Mouse (Mus musculus) midbrain, embryonic 12.5 days (tissue): ENCODE results near the gene Hip1. TPM values are rescaled to one million over a fixed set of nuclear protein-coding genes. Genes with fewer than 3 reads are reported as not detected.

Experiments
- ATAC-seq: fragments of 200-750 bp; cut with Nextera tagmentation; 2 replicates; pipeline ENCODE4 v1.8.0; 2017; ENCODE audit warnings: low read depth, moderate TSS enrichment, moderate library complexity; ENCODE audit not compliant: low FRiP score
- H3K27ac ChIP-seq: fragments of 300-500 bp; sonication (generic); replicated peaks from 2 replicates; pipeline ENCODE4 v1.5.1; 2016; ENCODE audit warnings: mild to moderate bottlenecking
- H3K27me3 ChIP-seq: fragments of 300-500 bp; sonication (generic); 2 replicates; pipeline ENCODE4 v1.6.1; 2016; ENCODE audit warnings: mild to moderate bottlenecking
- H3K36me3 ChIP-seq: fragments of 300-500 bp; sonication (generic); 2 replicates; pipeline ENCODE4 v1.6.1; 2016
- H3K4me1 ChIP-seq: fragments of 300-500 bp; sonication (generic); 2 replicates; pipeline ENCODE4 v1.6.1; 2016
- H3K4me2 ChIP-seq: fragments of 300-500 bp; sonication (generic); replicated peaks from 2 replicates; pipeline ENCODE4 v1.6.1; 2016; ENCODE audit warnings: mild to moderate bottlenecking, moderate library complexity
- H3K4me3 ChIP-seq: fragments of 300-500 bp; sonication (generic); 2 replicates; pipeline ENCODE4 v1.5.1; 2016; ENCODE audit warnings: mild to moderate bottlenecking
- H3K9ac ChIP-seq: fragments of 300-500 bp; sonication (generic); replicated peaks from 2 replicates; pipeline ENCODE4 v1.6.1; 2016; ENCODE audit warnings: mild to moderate bottlenecking, moderate library complexity
- H3K9me3 ChIP-seq: fragments of 300-500 bp; sonication (generic); 2 replicates; pipeline ENCODE4 v1.6.1; 2016; ENCODE audit warnings: mild to moderate bottlenecking
- WGBS: fragments of 180-500 bp; shearing (Covaris S2); methylation state at CpG from one replicate; pipeline ENCODE4 v1.1.7; 2016; 5-methylcytosine and 5-hydroxymethylcytosine counted together
- polyA plus RNA-seq: library from polyadenylated mRNA; unstranded; fragments of >200 nt; fragmentation: Nextera tagmentation; extraction: Ambion mirVana; gene quantifications from 2 replicates; pipeline ENCODE4 v1.2.1, GENCODE M21; 2016

Gene Hip1
- polyA plus RNA-seq, 1 experiment from 2014 or later: 68.4 TPM

- Histone ChIP-seq H3K9me3 (no peaks in the 10 kb centered on the region), H3K36me3 (peaks cover 36% of the 10 kb centered on the region), H3K9ac (no peak overlapping the region), H3K27me3 (peaks cover 4% of the 10 kb centered on the region; the same call in 1 of the 2 replicates), H3K4me3 (no peak overlapping the region), H3K4me2 (no peak overlapping the region), H3K4me1 (peaks cover 5% of the 10 kb centered on the region; the same call in 1 of the 2 replicates), H3K27ac (no peak overlapping the region)
- 83% methylated on average over 4 of the region's 4 CpGs for WGBS
- ATAC-seq: no peak
These were observed 136.8 kb downstream of the Hip1 start for GRCm38 (mm10) chr5:135408114-135408513.

DNA sequence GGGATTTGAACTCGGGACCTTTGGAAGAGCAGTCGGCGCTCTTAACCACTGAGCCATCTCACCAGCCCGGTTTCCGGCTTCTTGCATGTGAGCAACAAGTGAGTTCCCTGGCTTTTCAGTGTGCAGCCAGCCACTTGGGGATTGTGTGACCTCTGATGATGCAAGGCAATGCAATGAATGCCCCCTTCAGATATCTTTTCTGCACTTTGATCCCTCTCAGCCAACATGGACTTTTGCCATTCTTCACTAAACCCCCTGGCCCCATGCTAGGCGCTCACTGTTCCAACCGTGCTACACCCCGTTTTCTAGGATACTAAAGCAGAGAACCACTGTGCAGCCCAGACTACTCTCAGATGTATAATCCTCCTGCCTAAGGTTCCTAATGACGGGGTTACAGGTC, 139.5 kb downstream of the Hip1 start:
- 82% methylated on average over 9 of the region's 9 CpGs for WGBS
- Histone ChIP-seq H3K9me3 (no peaks in the 10 kb centered on the region), H3K4me1 (peaks cover 5% of the 10 kb centered on the region; the same call in 1 of the 2 replicates), H3K9ac (no peak overlapping the region), H3K36me3 (peaks cover 13% of the 10 kb centered on the region), H3K27me3 (peaks cover 4% of the 10 kb centered on the region; the same call in 1 of the 2 replicates), H3K27ac (no peak overlapping the region), H3K4me2 (no peak overlapping the region), H3K4me3 (no peak overlapping the region)
- no peak for ATAC-seq

- Histone ChIP-seq H3K9me3 (no peaks in the 10 kb centered on the region), H3K27ac (no peak overlapping the region), H3K9ac (no peak overlapping the region), H3K4me2 (no peak overlapping the region; the same call in 1 of the 2 replicates), H3K36me3 (peaks cover 5% of the 10 kb centered on the region), H3K4me3 (no peak overlapping the region), H3K27me3 (peaks cover 4% of the 10 kb centered on the region; the same call in 1 of the 2 replicates), H3K4me1 (peaks cover 5% of the 10 kb centered on the region; the same call in 1 of the 2 replicates)
- 33% methylated on average over 20 of the region's 20 CpGs for WGBS
- ATAC-seq: peak; percentile 58; the same call in 1 of the 2 replicates
These were observed 140.3 kb downstream of the Hip1 start for GRCm38 (mm10) chr5:135404623-135405022.

GRCm38 (mm10) chr5:135400244-135400643, 144.7 kb downstream of the Hip1 start:
- ATAC-seq: no peak
- 11% methylated on average over 2 of the region's 2 CpGs for WGBS
- Histone ChIP-seq H3K27ac (no peak overlapping the region), H3K9me3 (no peaks in the 10 kb centered on the region), H3K27me3 (peaks cover 9% of the 10 kb centered on the region; the same call in 1 of the 2 replicates), H3K4me2 (no peak overlapping the region), H3K4me1 (peaks cover 5% of the 10 kb centered on the region; the same call in 1 of the 2 replicates), H3K4me3 (no peak overlapping the region), H3K36me3 (no peaks in the 10 kb centered on the region), H3K9ac (no peak overlapping the region)

DNA sequence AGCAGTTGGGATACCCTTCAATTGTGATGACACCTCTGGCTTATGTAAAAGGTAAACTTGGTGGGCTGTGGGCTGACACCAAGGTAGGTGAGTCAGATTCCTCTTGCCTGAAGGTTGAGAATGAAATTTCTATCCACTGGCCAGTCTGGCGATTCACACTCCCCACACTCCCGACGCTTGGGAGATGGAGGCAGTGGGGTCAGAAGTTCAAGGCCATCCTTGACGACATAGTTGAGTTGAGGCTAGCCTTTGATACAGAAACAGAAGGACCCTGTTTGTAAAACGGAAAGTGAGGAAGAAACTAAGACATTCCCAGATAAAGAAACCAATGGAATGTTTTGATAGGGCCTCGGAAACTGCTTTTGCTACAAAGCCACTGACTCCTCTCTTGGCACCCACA, 145.5 kb downstream of the Hip1 start:
- Histone ChIP-seq H3K36me3 (no peaks in the 10 kb centered on the region), H3K4me1 (peaks cover 4% of the 10 kb centered on the region), H3K4me3 (no peak overlapping the region), H3K9me3 (no peaks in the 10 kb centered on the region), H3K27ac (no peak overlapping the region), H3K4me2 (no peak overlapping the region), H3K9ac (no peak overlapping the region), H3K27me3 (peaks cover 6% of the 10 kb centered on the region; the same call in 1 of the 2 replicates)
- WGBS: 70% methylated on average over 6 of the region's 6 CpGs
- no peak for ATAC-seq

DNA sequence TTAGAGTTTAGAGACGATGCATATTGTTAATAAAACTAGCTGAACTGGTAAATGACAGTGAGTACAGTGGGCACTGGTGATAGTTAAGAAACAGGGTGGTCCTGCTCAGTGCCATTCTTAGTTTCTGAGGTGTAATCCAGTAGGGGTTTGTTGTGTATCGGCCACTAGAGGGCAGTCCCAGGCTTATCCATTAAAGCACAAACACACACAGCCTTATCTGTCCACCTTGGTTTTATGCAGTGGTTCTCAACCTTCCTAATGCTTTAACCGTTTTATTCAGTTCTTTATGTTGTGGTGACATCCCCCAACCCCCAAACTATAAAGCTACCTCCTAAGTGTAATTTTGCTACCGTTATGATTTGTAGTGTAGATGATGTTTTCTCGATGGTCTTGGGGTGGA, 149.1 kb downstream of the Hip1 start:
- Histone ChIP-seq H3K9me3 (no peaks in the 10 kb centered on the region), H3K36me3 (peaks cover 15% of the 10 kb centered on the region), H3K9ac (no peak overlapping the region), H3K4me3 (no peak overlapping the region), H3K27ac (no peak overlapping the region), H3K4me2 (no peak overlapping the region), H3K4me1 (peaks cover 14% of the 10 kb centered on the region), H3K27me3 (0 out of 2 replicates have a peak, but pooled peaks cover 5% of the 10 kb centered on the region)
- 60% methylated on average over 5 of the region's 5 CpGs for WGBS
- ATAC-seq: no peak

DNA sequence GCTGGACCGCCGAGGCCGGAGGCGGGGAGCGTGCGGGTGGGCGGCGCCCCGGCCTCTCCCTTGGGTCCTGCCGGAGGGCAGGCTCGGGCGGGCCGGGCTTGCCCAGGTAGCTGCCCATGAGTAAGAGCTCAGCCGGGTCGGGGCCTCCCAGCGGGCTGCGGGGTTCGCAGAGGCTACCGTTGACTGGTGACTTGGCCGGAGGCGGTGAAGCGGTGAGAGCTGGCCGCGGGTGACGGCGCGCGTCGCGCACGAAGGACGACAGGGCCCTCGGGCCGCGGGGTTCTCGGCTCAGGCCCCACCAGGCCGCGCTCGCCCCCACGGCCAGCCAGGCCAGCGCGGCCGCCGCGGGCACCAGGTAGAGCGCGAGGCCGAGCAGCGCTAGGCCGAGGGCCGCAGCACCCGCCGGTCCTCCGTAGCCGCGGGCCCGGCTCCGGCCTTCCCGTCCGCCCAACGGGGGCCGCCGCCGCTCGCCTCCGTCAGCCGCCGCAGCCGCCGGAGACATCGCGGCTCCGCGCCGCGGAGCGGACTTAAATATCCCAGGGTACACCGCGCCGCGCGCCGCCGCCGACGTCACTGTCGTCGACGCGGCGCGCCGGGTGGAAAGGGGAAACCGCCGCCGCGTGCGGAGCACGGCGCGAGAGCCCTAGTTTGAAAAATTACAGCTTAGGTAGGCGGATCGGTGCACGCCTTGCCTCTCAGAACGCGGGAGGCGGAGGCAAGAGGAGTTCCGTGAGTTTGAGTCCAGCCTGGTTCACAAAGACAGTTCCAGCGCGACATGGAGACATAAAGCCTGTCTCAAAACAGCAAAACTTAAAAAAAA, 150.7 kb downstream of the Hip1 start, which contains the start of gene Pom121:
TSS of gene Pom121 (minus strand) at position 543 of the 820 bp plus-strand sequence.
- ATAC-seq: peak; percentile 90
- peak within 1 kb of the TSS; percentile 90 for H3K27ac ChIP-seq
- no peaks in the 10 kb centered on the region for H3K9me3 ChIP-seq
- peak within 1 kb of the TSS; percentile 99 for H3K4me3 ChIP-seq
- peaks cover 31% of the 10 kb centered on the region for H3K36me3 ChIP-seq
- H3K4me1 ChIP-seq: peaks cover 14% of the 10 kb centered on the region
- H3K4me2 ChIP-seq: peak within 1 kb of the TSS; percentile 82
- 0 out of 2 replicates have a peak, but pooled peaks cover 4% of the 10 kb centered on the region for H3K27me3 ChIP-seq
- under 1% methylated on average over 109 of the region's 110 CpGs for WGBS
- H3K9ac ChIP-seq: peak within 1 kb of the TSS; percentile 98

DNA sequence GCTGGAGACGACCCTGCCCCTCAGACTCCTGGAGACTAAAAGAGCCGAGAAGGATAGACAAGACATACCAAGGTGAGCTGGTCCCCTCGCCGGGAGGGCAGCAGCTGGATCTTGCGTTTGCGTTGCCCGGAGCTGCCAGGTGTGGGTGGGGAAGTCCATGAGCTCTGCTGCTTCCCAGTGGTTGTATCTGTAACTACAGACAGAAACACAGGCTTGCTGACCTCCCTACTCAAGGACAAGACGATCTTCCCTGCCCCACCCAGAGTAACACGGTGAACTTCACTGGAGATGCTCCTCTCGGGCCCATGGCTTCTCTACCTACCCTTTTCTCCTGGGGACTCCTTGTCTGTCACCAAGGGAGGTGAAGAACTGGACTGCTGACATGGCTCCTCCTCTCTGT, 161.1 kb downstream of the Hip1 start:
- no peak for ATAC-seq
- peaks cover 96% of the 10 kb centered on the region for H3K36me3 ChIP-seq
- no peak overlapping the region for H3K4me3 ChIP-seq
- WGBS: 89% methylated on average over 10 of the region's 10 CpGs
- H3K9me3 ChIP-seq: no peaks in the 10 kb centered on the region
- no peak overlapping the region for H3K4me2 ChIP-seq
- H3K27me3 ChIP-seq: no peaks in the 10 kb centered on the region
- H3K27ac ChIP-seq: no peak overlapping the region
- H3K4me1 ChIP-seq: no peaks in the 10 kb centered on the region
- no peak overlapping the region for H3K9ac ChIP-seq

DNA sequence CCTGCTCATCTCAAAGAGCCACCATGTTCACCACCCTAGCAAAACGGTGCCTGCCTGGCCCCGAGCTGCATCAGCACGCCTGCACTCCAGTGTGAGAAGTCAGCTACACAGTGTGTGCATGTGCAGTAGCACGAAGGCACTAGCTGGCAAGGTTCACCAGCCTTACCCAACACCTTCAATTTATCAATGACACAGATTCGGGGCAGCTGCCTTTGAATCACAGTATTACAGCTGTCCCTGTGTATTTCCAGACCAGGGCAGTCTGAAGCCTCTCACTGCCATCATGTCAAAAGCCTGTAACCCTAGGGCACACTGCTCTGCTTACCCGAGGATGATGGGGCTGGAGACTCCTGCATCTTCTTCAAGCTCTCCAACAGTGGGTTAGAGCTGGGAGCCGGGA, 162.2 kb downstream of the Hip1 start:
- Histone ChIP-seq H3K36me3 (peaks cover 96% of the 10 kb centered on the region), H3K4me3 (no peak overlapping the region), H3K4me2 (no peak overlapping the region), H3K27me3 (no peaks in the 10 kb centered on the region), H3K27ac (no peak overlapping the region), H3K4me1 (no peaks in the 10 kb centered on the region), H3K9me3 (no peaks in the 10 kb centered on the region), H3K9ac (no peak overlapping the region)
- ATAC-seq: no peak
- WGBS: 94% methylated on average over 7 of the region's 7 CpGs

GRCm38 (mm10) chr5:135381356-135381925, 163.5 kb downstream of the Hip1 start:
- no peaks in the 10 kb centered on the region for H3K9me3 ChIP-seq
- no peaks in the 10 kb centered on the region for H3K27me3 ChIP-seq
- H3K4me1 ChIP-seq: no peaks in the 10 kb centered on the region
- no peak overlapping the region for H3K9ac ChIP-seq
- H3K27ac ChIP-seq: no peak overlapping the region
- no peak overlapping the region for H3K4me2 ChIP-seq
- WGBS: 91% methylated on average over 10 of the region's 10 CpGs
- H3K4me3 ChIP-seq: no peak overlapping the region
- peaks cover 96% of the 10 kb centered on the region for H3K36me3 ChIP-seq
- ATAC-seq: no peak

- peaks cover 100% of the 10 kb centered on the region for H3K36me3 ChIP-seq
- H3K4me1 ChIP-seq: no peaks in the 10 kb centered on the region
- 92% methylated on average over 4 of the region's 4 CpGs for WGBS
- no peaks in the 10 kb centered on the region for H3K27me3 ChIP-seq
- no peak overlapping the region for H3K4me2 ChIP-seq
- no peak for ATAC-seq
- no peaks in the 10 kb centered on the region for H3K9me3 ChIP-seq
- H3K9ac ChIP-seq: no peak overlapping the region
- H3K4me3 ChIP-seq: no peak overlapping the region
- H3K27ac ChIP-seq: no peak overlapping the region
These were observed 164.2 kb downstream of the Hip1 start for GRCm38 (mm10) chr5:135380681-135381080.

DNA sequence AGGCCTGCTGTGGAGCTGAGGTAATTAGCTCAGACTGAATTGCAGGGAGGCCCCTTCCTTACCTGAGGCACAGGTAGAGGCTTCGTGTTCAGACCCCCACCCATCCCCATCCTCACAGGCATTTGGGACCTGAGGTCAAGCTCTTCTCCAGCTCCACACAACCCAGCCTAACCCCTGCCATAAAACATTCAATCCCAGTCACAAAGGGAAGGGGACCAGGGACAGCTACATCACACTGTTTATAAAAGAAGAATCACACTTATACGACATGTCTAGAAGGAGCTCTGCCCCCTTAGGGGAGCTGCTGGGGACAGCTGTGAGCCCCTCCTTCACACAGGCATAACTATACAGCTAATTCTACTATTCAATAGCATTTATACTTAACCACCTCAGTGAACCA, 168.6 kb downstream of the Hip1 start:
- ATAC-seq: no peak
- no peak overlapping the region for H3K9ac ChIP-seq
- 56% methylated on average over 2 of the region's 2 CpGs for WGBS
- no peak overlapping the region for H3K27ac ChIP-seq
- no peaks in the 10 kb centered on the region for H3K4me1 ChIP-seq
- H3K36me3 ChIP-seq: peaks cover 97% of the 10 kb centered on the region
- H3K9me3 ChIP-seq: no peaks in the 10 kb centered on the region
- no peaks in the 10 kb centered on the region for H3K27me3 ChIP-seq
- H3K4me2 ChIP-seq: no peak overlapping the region
- H3K4me3 ChIP-seq: no peak overlapping the region
